Mouse (Mus musculus) right cerebral cortex, postnatal 36 days (tissue): ENCODE results near the gene Arhgap32.

Source experiments
- DNase-seq, 2 experiments: peaks; one replicate each; pipeline ENCODE4 v3.0.0; 2022; ENCODE audit warnings: low spot score in 2 of 2, mixed read lengths in 1 of 2

The Arhgap32 gene

GRCm38 (mm10) chr9:32250486-32250885 is 134.6 kb downstream of the Arhgap32 start:
- DNase-seq = no peak

- no peak for DNase-seq
These were observed 137.8 kb downstream of the Arhgap32 start for GRCm38 (mm10) chr9:32253721-32254120.

- no peak for DNase-seq
These were observed 141.4 kb downstream of the Arhgap32 start for GRCm38 (mm10) chr9:32257365-32257764.

- DNase-seq = no peak
These were observed 141.9 kb downstream of the Arhgap32 start for GRCm38 (mm10) chr9:32257882-32258281.

GRCm38 (mm10) chr9:32271896-32272444 is 156.0 kb downstream of the Arhgap32 start:
- DNase-seq = peak in 1 of 2 experiments; percentile 39

- no peak for DNase-seq
These were observed 162.1 kb downstream of the Arhgap32 start for GRCm38 (mm10) chr9:32278052-32278451.

- no peak for DNase-seq
These were observed 163.9 kb downstream of the Arhgap32 start for GRCm38 (mm10) chr9:32279789-32280188.

GRCm38 (mm10) chr9:32280456-32280855 is 164.5 kb downstream of the Arhgap32 start:
- DNase-seq = no peak

GRCm38 (mm10) chr9:32283591-32283990 is 167.7 kb downstream of the Arhgap32 start:
- no peak for DNase-seq

- DNase-seq = no peak
These were observed 175.7 kb downstream of the Arhgap32 start for GRCm38 (mm10) chr9:32291618-32292017.

- no peak for DNase-seq
These were observed 176.8 kb downstream of the Arhgap32 start for GRCm38 (mm10) chr9:32292686-32293085.

- no peak for DNase-seq
These were observed 179.3 kb downstream of the Arhgap32 start for GRCm38 (mm10) chr9:32295061-32295800.

- no peak for DNase-seq
These were observed 186.7 kb downstream of the Arhgap32 start for GRCm38 (mm10) chr9:32302501-32303150.

GRCm38 (mm10) chr9:32311786-32312185 is 195.8 kb downstream of the Arhgap32 start:
- no peak for DNase-seq

- DNase-seq = no peak
These were observed 196.3 kb downstream of the Arhgap32 start for GRCm38 (mm10) chr9:32312208-32312607.

- DNase-seq = no peak
These were observed 198.1 kb downstream of the Arhgap32 start for GRCm38 (mm10) chr9:32314071-32314470.

- DNase-seq = no peak
These were observed 200.1 kb downstream of the Arhgap32 start for GRCm38 (mm10) chr9:32315999-32316398.
